Mouse (Mus musculus) gastrocnemius, postnatal 10 days (tissue): ENCODE data around the gene Lef1. TPM values are rescaled to one million over a fixed set of nuclear protein-coding genes. Genes with fewer than 3 reads are reported as not detected.

Experiments
- DNase-seq: peaks from one replicate; pipeline ENCODE4 v3.0.0; 2021; ENCODE audit warnings: mixed read lengths
- total RNA-seq, 2 experiments: library from RNA; stranded (reverse); gene quantifications; 2 replicates each; pipeline ENCODE4 v1.2.3; 2021

Lef1 gene
- total RNA-seq, 2 experiments from 2014 or later = 0.28 to 1.1 TPM

DNA sequence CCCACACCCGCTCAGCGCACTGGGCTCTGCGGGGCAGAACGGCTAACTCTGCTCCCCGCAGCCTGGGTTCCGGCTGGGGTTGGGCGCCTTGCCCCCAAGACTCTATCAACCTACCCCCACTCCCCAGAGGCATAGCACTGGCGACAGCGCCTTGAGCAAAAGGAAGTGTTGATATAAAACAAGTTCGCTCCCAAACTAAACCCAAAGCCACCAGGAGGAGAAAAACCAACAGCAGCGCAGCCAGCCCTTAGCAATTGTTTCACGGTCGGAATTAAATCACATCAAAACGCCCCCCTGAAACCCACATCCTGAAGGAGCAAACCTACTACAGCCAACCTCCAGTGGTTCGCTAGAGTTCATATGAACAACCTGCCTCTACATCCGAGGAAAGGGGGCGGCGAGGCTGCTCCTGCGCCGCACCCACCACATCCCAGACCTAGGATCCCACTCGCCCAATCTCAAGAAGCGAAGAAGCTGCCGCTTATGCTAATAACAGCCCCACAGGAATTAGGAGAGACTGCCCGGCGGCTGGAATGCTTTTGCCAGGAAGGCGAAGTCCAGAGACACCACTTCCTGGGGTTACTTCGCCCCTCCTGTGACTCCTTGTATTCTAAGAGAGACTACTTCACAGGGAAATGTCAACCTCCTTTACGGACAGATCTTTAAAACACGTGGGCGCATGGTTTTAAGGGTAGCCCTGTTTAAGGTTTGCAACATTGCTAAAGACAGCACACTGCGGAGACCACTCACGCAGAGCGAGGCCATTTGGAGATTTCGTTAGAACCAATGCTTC lies 2.8 kb upstream of the Lef1 start:
- no peak for DNase-seq

DNA sequence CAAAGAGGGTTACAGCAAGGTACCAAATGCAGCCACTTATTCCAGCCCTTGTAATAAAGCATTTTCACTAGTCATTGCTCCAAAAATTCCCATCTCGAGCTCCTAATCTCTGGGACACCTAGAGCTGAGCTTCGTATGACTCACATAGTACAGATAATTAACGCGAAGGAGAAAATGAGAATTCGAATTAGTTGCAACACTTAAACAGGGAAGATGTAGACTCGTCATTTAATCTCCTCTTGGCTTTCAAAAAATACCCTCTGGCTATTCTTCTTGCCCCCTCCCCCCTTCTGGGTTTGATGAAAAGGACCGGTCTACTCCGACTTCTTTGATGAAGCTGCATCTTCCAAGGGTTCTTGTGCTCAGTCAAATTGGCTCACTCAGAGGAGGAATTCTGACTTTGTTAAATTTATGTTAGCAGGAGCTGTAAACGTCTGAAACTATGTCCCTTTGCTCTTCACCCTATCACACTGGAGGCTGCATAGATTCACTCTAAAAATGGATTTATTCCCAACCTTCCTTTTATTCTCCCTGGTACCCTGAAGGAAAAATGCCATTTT lies 2.1 kb upstream of the Lef1 start:
- no peak for DNase-seq

DNA sequence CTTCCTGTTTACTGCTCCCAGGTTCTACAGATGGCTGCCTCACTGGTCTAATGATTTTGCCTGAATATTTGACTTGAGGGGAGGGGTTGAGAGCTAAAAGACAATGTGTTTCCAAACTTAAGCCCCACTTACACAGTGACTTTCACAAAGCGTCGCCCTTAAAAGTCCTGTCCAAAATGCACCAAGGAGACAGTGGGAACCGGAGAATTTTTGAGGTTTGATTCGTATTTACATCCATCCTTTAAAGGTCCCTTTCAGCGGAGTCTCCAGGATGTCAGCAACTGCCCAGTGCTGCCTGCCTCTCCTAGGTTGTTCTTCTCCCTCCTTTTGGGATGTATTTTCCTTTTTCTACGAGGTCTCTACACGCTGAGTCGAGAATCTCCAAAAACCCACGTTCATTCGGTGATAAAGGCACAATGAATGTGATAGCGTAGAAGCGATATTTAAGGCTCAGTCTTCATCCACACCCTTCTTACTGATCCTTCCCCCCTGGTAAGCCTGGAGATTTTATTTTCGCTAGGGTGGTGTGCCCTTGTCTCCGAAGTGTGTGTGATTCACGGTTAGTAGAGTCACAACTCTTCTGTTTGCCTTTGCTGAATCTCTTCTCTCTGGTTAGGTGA lies 1.1 kb upstream of the Lef1 start:
- no peak for DNase-seq

DNA sequence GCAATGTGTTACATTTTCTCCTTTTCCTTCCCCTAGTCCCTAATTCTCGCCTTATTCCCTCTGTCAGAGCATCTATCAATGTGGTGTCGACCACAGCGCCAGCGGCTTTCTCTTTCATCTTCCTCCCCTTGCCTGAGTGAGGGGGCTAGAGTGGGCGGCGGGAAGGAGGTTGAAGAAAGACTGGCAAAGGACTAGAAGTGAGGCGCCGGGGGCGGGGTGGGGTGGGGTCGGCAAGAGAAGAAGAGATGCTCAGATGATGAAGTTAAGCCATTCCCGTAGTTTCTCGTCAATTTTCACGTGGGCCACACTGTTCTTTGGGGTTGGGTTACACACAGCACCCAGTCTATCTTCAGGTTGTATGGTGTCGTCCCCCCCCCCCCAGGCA lies 593 bp upstream of the Lef1 start:
- no peak for DNase-seq

DNA sequence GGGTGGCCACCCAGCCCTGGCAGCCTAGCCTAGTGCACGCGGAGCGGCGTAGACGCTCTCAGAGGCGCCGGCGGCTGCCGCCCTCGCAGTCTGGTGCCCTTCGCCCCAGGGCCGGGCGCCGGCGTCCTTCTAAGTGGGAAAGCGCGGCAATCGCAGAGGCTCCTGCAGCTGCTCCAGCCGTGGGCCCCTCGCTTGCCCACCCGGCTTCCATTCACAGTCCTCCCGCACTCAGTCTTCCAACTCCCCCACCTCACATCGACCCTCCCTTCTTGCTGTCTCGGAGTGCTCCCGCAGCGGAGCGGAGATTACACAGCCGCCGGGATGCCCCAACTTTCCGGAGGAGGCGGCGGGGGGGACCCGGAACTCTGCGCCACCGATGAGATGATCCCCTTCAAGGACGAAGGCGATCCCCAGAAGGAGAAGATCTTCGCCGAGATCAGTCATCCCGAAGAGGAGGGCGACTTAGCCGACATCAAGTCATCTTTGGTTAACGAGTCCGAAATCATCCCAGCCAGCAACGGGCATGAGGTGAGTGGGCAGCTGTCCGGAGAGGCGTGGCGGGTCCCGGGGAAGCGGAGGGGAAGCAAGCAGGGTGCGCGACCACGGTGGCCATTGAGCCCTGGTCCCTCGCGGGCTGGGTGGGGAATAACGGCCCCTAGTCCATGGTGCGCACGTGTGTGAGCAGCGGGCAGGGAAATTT lies 1.0 kb downstream of the Lef1 start:
- peak; percentile 46 for DNase-seq

DNA sequence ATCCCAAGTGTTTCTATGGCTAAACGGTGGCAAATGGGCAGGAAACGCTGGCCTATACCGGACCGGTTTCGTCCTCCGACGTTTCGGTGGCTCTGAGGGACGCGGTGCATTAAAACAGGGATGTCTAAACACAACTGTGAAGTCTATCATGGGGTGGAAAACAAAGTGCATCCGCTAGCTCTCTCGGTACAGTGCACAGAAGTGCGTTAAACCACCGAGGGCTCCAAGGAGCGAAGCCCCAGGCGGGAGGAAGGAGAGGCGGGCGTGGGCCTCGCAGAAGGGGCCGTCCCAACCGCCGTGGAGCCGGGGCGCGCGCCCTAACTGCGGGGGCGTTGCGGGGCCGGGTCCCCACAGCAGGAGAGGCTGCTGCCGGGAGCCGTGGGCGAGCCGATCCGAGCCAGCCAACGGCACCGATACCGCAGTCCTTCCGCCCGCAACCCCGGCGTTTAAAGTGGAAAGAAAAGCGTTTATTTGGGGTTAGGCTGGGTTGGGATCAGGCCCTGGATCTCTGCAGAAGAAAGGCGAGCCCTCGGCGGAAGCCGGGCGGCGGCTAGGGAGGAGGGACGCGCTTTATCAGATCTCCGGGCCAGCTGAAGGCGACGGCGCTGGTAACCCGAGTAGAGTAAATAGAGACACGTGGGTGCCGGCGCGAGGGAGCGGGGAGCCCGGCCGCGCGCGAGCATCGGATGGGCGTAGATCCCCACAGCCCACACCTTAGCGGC lies 1.7 kb downstream of the Lef1 start:
- peak; percentile 55 for DNase-seq

DNA sequence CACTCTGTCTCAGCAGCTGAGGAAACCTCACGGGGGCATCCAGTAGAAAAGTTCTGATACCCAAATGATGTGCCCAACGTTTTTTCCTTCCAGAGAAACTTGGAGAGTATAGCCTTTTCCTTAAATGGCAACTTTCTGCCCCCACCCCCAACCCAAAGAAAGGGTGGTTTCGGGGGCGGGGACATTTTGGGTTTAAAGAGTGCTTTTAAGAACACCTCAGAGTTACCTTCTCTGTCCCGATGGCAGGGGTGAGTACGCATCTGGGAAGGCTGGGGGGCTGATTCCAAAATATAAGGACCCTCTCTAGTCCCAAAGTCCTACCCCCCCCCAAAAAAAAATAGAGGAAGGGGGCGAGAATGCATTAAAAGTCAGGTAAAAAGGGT lies 2.3 kb downstream of the Lef1 start:
- DNase-seq = no peak

DNA sequence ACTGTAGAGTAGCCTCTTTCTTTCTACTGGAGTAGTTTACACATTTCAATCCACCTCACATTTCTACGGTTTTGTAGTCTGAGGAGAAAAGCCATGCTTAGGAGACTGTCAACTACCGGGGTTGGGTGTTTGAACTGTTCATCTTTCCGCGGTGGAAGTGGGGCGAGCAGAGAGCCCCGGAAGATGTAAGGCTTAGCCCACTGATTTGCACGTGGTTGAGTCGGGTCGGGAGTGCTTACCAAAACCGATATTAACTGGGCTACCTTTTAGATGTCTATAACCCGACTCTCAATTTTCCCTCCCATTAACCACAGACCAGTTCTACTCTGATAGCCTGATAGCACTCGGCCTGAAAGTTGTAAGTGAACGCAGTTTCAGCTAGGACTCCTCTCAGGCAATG lies 2.8 kb downstream of the Lef1 start:
- no peak for DNase-seq

DNA sequence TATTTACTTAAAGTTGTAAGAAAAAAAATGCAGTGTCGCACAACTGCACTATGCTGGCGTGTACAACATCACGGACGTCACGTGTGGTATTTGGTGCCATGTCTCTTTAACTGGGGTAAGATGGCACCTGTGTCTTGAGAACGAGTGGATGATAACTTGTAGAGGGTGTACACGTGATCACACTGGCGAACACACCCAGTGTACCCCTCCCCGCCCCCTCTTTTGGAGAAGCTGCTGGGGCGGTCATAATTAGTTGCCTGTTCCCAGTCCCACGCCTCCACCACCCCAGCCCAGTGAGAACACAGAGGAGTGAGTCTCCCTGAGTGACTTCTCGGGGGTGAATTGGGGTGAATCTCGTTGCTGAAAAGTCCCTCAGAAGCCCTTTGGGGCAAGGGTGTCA lies 5.8 kb downstream of the Lef1 start:
- DNase-seq = no peak

DNA sequence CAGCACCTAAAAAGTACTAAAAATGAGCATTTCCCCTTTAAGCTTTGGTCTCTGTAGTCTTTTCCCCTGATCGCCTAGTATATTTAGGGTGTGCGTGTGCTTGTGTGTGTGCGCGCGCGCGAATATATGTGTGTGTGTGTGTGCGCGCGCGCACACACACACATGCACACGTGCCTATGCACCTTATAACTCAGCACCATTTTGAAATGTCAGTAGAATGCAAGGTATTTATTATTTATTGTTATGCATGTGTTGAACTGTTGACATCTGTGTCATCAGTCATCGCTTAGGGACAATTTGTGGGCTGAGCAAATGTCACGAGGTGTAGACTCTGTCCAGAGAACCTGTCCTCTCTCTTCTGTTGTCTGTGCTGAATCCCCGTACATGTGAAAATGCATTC lies 7.1 kb downstream of the Lef1 start:
- DNase-seq = no peak

DNA sequence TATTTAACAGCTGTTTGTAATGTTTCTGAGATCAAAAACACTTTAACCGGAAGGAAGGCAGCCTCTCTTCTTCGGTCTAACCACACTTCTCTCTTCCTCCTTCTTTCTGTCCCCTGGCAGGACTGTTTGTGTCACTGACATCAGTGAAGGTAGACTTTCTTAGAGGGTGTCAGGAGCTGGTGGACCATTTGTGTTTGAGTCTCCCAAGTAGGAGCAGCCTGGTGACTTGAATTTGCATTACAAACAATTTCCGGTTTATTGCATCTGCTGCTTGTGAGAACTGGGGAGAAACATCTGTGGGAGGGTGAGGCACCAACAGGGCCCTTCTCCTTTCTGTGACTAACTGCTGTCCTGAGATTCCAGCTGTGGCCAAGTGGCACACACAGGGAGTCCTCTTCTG lies 7.6 kb downstream of the Lef1 start:
- DNase-seq = no peak

DNA sequence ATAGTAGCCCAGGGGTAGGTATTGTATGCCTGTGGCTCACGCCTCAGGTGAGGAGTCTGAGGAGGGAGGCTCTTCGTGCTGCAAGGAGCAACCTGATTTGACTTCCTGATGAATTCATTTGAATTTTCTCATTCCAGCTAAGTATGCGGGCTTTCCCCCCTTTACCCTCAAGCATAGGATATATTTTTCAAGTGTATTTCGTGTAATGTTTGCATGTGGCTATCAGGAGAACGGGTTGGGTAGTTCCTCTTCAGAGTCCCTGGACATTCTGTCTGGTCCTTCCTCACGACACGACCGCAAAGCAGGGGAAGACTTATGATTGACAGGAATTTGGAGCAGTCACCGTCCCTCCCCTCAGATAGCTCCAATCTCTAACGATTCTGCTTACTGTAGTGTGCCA lies 9.2 kb downstream of the Lef1 start:
- no peak for DNase-seq

DNA sequence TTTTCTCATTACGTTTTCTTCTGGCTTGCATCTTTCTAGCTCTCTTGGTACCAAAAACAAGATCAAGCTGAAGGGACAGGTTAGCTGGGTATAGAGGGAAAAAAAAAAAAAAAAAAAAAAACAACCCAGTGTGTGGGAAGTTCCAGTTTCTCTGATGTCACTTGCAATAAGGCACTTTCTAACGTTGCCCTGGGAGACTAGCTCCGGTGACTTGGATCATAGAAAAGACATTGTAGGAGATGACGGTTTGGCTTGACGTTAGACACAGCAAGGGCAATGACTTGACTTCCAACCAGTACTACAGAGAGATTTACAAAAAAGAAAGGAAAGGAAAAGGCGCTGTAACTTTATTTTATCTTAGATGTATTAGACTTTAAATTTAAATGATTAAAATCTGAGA lies 13.2 kb downstream of the Lef1 start:
- no peak for DNase-seq

DNA sequence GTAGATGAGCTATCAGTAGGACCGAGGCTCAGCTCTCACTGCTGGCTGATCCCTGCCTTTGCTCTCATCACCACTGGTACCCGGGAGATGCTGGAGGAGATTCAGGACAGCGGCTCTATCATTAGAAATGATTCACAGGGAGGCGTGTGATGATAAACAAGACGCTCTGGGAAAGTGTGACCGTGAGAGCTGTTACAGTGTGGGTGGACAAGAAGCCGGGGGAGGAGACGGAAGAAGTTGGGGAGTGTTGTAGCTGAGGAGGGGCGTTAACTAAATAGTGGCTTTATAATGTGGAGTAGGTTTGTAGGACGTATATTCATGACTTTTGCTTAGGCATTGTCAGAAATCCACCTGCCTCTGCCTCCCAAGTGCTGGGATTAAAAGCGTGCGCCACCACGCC lies 15.6 kb downstream of the Lef1 start:
- no peak for DNase-seq

DNA sequence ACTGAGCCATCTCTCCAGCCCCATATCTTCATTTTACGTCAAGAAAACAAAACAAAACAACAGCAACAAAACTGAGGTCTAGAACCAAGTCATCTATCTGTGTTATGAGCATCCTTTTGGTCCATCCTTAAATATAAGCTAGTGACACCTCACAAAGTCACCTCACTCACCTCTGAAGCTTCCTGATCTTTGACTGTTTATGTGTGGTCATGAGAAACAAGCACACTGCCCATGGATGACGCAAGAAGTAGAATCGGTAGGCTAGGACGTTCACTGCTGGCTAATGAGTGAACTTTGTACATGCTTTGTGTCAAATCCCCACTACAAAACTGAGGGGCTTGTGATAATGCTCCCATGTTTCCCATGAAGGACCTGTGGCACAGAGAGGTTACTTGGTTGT lies 16.2 kb downstream of the Lef1 start:
- DNase-seq = no peak

DNA sequence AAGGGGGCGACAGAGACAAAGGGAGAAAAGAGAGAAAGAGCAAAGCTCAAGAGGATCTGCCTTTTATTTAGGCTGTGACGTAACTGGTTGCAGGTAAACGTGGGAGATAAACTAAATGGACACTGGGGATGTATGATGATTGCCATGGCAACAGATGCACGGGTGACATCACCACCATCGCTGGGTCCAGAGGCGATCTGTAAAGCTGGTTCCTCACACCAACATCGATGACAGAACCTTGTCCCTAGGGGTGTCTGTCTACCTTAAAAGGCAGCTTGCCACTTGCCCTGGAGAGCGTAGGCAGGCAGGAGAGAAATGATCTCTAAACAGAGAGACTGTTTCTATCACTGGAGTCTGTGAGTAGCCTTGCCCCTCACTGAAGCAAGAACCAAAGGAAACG lies 23.7 kb downstream of the Lef1 start:
- DNase-seq = no peak

DNA sequence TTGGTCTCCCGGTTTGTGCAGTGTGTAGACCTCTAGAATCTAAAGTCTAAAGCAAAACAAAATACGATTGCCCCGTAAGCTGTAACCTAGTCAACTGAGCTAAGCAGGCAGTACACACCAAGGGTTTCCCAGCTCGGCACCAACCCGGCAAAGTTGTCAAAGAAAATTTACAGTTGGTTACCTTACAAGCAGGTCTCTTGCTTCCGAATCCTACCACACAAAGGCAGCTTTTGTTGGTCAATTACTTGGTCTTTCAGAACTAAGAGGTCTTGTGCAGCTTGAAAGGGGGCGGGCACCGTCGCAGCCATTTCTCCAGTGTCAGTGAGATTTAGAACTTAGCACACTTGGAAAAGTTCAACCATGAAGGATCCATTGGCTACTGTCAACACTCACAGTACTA lies 25.2 kb downstream of the Lef1 start:
- no peak for DNase-seq

DNA sequence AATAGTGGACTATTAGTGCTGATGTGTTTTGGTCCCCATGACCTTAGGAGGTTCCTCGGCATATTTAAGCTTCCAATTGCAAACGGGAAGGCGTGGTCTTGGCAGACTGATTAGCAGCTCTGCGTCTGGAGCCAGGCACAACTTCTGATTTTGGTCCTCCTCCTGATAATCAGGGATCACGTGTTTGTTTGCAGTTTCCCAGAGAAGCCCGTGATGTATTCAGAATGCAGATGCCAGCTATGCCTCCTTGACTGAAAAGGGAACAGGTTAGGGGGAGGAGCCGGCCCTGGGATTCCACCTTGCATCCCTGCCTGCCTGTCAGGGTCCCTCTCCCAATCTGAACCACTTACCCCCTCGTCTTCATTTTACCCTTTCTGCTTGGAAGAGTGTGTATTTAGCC lies 26.2 kb downstream of the Lef1 start:
- DNase-seq = no peak

DNA sequence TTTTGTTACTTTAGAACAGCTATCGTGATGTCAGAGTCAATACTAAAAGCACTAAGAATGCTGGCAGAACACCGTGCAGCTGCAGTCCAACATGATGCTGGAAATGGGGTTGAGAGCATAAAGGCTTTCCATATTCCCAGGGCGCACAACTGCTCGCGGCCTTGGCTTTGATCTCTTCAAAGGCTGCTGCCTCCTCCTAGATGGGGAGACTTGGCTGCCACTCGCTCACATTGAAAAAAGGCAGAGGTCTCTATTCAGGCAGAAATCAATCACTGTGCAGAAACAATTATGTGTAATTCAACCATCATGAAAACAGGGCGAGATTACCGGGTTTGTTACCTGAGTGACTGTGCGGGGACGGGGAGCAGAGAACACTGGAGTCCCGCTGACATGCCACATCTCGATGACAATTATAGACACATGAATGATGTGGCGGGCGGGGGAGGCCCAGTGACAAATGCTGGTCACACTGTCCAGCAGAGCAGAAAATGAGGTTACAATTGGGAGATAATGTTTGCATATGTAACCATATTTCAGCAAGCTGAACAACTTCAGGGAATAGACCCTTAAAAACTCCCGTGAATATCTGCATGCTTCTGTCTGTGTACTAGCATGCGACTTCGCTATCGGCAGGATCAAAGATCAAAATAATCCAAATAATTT lies 27.0 kb downstream of the Lef1 start:
- no peak for DNase-seq

DNA sequence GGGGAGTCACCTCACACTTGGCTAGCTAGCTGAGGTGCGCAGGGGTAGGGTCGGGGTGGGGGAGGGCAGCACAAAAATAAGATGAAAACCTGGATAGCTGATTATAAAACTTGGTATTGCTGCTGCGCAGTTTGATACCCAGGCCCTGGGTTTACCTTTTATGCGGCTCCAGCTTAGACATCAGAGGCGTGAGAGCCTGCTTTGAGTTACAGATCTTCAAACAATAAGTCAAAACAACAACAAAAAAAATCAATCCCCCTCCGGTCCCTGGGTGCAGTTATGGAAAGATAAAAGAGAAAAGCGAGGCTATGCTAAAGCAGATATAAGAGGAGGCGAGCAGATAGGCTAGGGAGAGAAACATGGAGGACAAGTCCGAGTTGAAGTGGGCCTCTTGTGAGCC lies 28.0 kb downstream of the Lef1 start:
- DNase-seq = no peak

DNA sequence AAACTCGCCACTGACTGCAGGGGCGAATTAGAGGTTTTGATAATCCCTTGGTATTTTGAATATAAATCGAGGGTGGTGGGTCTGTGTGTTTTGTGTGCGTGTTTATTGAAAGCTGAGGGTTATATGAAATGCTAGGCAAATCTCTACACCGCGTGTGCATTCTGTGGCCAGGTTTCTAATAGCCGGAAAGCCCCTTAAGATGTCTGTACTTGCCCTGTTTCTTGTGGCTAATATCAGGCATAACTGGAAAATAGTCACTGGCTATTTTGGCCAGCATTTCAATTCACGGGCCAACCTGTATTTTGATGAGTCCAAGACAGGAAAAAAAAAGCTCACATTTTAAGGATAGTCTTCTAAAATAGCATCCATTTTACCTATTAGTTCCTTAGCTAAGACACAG lies 28.5 kb downstream of the Lef1 start:
- no peak for DNase-seq
